Mouse (Mus musculus) right cerebral cortex, postnatal 36 days (tissue): ENCODE results near the gene Lgsn.

Source experiments
- DNase-seq, 2 experiments: peaks; one replicate each; pipeline ENCODE4 v3.0.0; 2022; ENCODE audit warnings: low spot score in 2 of 2, mixed read lengths in 1 of 2

Lgsn gene

GRCm38 (mm10) chr1:31220599-31221250 is 44.5 kb downstream of the Lgsn start:
- no peak for DNase-seq

- DNase-seq = no peak
These were observed 46.4 kb downstream of the Lgsn start, which contains the start of the genes 4931428L18Rik and Pih1d3 for GRCm38 (mm10) chr1:31222564-31222963. 4931428L18Rik (minus strand) TSS chr1:31222684. Pih1d3 (plus strand) TSS chr1:31222838.

- no peak for DNase-seq
These were observed 57.3 kb downstream of the Lgsn start for GRCm38 (mm10) chr1:31233319-31234036.
